Mouse (Mus musculus) embryonic facial prominence, embryonic 14.5 days (tissue): Measurements from ENCODE around the gene Taf4. TPM values are rescaled to one million over a fixed set of nuclear protein-coding genes. Genes with fewer than 3 reads are reported as not detected.
A peak's percentile ranks its signal among the peaks of the same experiment; 100 is the strongest.

Experiments
- ATAC-seq: fragments of 200-750 bp; cut with Nextera tagmentation; 2 replicates; pipeline ENCODE4 v1.8.0; 2017; ENCODE audit warnings: low read depth, moderate number of reproducible peaks, moderate TSS enrichment
- DNase-seq: peaks from one replicate; pipeline ENCODE4 v3.0.0-alpha.2; 2015; ENCODE audit warnings: low spot score
- H3K27ac ChIP-seq: fragments of 300-500 bp; sonication (generic); replicated peaks from 2 replicates; pipeline ENCODE4 v1.5.1; 2014; ENCODE audit warnings: low read depth, mild to moderate bottlenecking, low read length, moderate library complexity
- H3K27me3 ChIP-seq: fragments of 300-500 bp; sonication (generic); replicated peaks from 2 replicates; pipeline ENCODE4 v1.6.1; 2014; ENCODE audit warnings: low read length; ENCODE audit not compliant: control insufficient read depth, insufficient read depth
- H3K36me3 ChIP-seq: fragments of 300-500 bp; sonication (generic); 2 replicates; pipeline ENCODE4 v1.6.1; 2014; ENCODE audit warnings: low read length, mixed read lengths; ENCODE audit not compliant: control insufficient read depth, insufficient read depth
- H3K4me1 ChIP-seq: fragments of 300-500 bp; sonication (generic); 2 replicates; pipeline ENCODE4 v1.6.1; 2014; ENCODE audit warnings: antibody characterized with exemption, low read length; ENCODE audit not compliant: control insufficient read depth, insufficient read depth
- H3K4me2 ChIP-seq: fragments of 300-500 bp; sonication (generic); 2 replicates; pipeline ENCODE4 v1.6.1; 2014; ENCODE audit warnings: low read depth, mild to moderate bottlenecking, low read length, moderate library complexity, mixed read lengths
- H3K4me3 ChIP-seq: fragments of 300-500 bp; sonication (generic); 2 replicates; pipeline ENCODE4 v1.5.1; 2014; ENCODE audit warnings: low read depth, mild to moderate bottlenecking, low read length
- H3K9ac ChIP-seq: fragments of 300-500 bp; sonication (generic); 2 replicates; pipeline ENCODE4 v1.6.1; 2014; ENCODE audit warnings: low read depth, mild to moderate bottlenecking, low read length, moderate library complexity, mixed read lengths
- H3K9me3 ChIP-seq: fragments of 300-500 bp; sonication (generic); 2 replicates; pipeline ENCODE4 v1.6.1; 2016; ENCODE audit warnings: low read length; ENCODE audit not compliant: control insufficient read depth
- WGBS: fragments of 180-500 bp; shearing (Covaris S2); extraction: QIAGEN DNeasy Blood & Tissue Kit; methylation state at CpG from one replicate; pipeline ENCODE4 v1.1.7; 2014; 5-methylcytosine and 5-hydroxymethylcytosine counted together
- polyA plus RNA-seq: library from polyadenylated mRNA; unstranded; fragments of >200 nt; fragmentation: Nextera tagmentation; extraction: Ambion mirVana; gene quantifications from 2 replicates; pipeline ENCODE4 v1.2.1, GENCODE M21; 2014

Taf4 gene
- polyA plus RNA-seq, 1 experiment from 2014 or later = 4.2 TPM

DNA sequence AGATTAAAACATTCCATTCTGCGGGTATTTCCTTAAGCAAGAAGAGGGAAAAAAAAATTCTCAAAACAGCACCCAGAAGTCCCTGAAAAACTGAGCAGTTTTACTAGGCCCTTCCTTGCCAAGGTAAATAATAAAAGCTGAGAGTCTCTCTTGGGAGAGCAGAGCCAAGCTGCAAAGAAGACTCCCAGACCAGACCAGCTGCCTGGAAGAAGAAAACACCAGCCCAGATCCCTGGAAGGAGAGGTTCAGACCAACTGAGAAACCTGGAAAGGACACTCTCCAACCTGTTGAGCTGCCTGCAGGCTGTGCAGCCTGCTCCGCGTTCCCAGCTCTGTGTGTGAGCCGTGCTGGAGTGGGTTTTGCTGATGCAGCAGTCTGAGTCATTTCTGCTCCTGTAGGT lies 41.2 kb upstream of the Taf4 start:
- 42% methylated on average over 4 of the region's 4 CpGs for WGBS
- no peaks in the 10 kb centered on the region; the same call in 1 of the 2 replicates for H3K27me3 ChIP-seq

DNA sequence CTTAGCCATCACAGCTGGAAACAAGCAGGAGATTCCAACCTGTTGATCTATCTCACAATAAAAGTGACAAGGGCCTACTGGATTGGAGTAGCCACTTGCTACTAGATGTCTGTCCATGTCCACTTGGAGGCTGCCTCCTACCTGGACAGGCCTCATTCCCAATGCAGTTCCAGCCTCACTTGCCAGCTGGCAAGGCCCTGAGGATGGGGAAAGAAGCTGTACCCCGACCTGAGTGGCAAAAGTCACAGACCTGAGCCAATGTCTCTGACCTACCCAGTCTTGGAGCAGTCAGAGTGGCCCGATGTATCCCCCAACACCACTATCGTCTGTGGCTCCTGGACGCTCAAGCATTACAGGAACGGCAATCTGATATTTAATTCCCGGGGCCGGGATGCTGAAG lies 37.2 kb upstream of the Taf4 start:
- 0 out of 2 replicates have a peak, but pooled peaks cover 5% of the 10 kb centered on the region for H3K4me1 ChIP-seq
- no peak overlapping the region for H3K4me3 ChIP-seq
- no peaks in the 10 kb centered on the region for H3K36me3 ChIP-seq
- H3K4me2 ChIP-seq = no peak overlapping the region
- H3K9me3 ChIP-seq = no peaks in the 10 kb centered on the region
- DNase-seq (no peak), ATAC-seq (no peak)
- 88% methylated on average over 7 of the region's 7 CpGs for WGBS
- H3K27me3 ChIP-seq = no peaks in the 10 kb centered on the region
- H3K9ac ChIP-seq = no peak overlapping the region
- no peak overlapping the region for H3K27ac ChIP-seq

More for the DNA sequence above, 41.2 kb upstream of the Taf4 start:
- Histone ChIP-seq H3K9ac (no peak overlapping the region), H3K4me1 (0 out of 2 replicates have a peak, but pooled peaks cover 5% of the 10 kb centered on the region), H3K27ac (no peak overlapping the region), H3K4me2 (no peak overlapping the region), H3K9me3 (no peaks in the 10 kb centered on the region), H3K4me3 (no peak overlapping the region), H3K36me3 (no peaks in the 10 kb centered on the region)
- DNase-seq (no peak), ATAC-seq (no peak)

- no peak overlapping the region for H3K4me2 ChIP-seq
- ATAC-seq = no peak
- no peak overlapping the region for H3K4me3 ChIP-seq
- no peaks in the 10 kb centered on the region for H3K9me3 ChIP-seq
- no peaks in the 10 kb centered on the region for H3K4me1 ChIP-seq
- WGBS = 84% methylated on average over 6 of the region's 6 CpGs
- no peaks in the 10 kb centered on the region for H3K27me3 ChIP-seq
- no peaks in the 10 kb centered on the region for H3K36me3 ChIP-seq
- H3K27ac ChIP-seq = no peak overlapping the region
- H3K9ac ChIP-seq = no peak overlapping the region
- no peak for DNase-seq
Measured at GRCm38 (mm10) chr2:180011370-180011769, 34.9 kb upstream of the Taf4 start.

DNA sequence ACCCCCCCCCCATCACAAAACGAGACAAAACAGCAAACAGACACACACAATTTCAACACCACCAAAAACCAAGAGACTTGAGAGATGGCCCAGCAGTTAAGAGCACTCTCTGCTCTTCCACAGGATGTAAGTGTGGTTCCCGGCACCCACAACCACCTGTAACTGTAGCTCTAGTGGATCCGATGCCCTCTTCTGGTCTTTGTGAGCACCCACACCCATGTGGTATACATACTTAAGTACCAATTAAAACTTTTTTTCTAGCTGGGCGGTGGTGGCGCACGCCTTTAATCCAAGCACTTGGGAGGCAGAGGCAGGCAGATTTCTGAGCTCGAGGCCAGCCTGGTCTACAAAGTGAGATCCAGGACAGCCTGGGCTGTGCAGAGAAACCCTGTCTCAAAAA lies 34.2 kb upstream of the Taf4 start:
- no peak overlapping the region for H3K27ac ChIP-seq
- no peak for DNase-seq
- H3K4me1 ChIP-seq = no peaks in the 10 kb centered on the region
- 96% methylated on average over 7 of the region's 7 CpGs for WGBS
- no peaks in the 10 kb centered on the region for H3K27me3 ChIP-seq
- no peaks in the 10 kb centered on the region for H3K36me3 ChIP-seq
- H3K9ac ChIP-seq = no peak overlapping the region
- no peak overlapping the region for H3K4me2 ChIP-seq
- no peaks in the 10 kb centered on the region for H3K9me3 ChIP-seq
- no peak overlapping the region for H3K4me3 ChIP-seq
- no peak for ATAC-seq

GRCm38 (mm10) chr2:180006352-180007017 lies 30.0 kb upstream of the Taf4 start:
- H3K4me3 ChIP-seq = no peak overlapping the region
- H3K36me3 ChIP-seq = no peaks in the 10 kb centered on the region
- 45% methylated on average over 8 of the region's 9 CpGs for whole genome bisulfite sequencing
- no peaks in the 10 kb centered on the region for H3K27me3 ChIP-seq
- ATAC-seq (peak; percentile 72; the same call in 1 of the 2 replicates), DNase-seq (peak; percentile 22)
- H3K9me3 ChIP-seq = no peaks in the 10 kb centered on the region
- H3K4me2 ChIP-seq = no peak overlapping the region
- H3K4me1 ChIP-seq = no peaks in the 10 kb centered on the region
- no peak overlapping the region for H3K27ac ChIP-seq
- no peak overlapping the region for H3K9ac ChIP-seq

DNA sequence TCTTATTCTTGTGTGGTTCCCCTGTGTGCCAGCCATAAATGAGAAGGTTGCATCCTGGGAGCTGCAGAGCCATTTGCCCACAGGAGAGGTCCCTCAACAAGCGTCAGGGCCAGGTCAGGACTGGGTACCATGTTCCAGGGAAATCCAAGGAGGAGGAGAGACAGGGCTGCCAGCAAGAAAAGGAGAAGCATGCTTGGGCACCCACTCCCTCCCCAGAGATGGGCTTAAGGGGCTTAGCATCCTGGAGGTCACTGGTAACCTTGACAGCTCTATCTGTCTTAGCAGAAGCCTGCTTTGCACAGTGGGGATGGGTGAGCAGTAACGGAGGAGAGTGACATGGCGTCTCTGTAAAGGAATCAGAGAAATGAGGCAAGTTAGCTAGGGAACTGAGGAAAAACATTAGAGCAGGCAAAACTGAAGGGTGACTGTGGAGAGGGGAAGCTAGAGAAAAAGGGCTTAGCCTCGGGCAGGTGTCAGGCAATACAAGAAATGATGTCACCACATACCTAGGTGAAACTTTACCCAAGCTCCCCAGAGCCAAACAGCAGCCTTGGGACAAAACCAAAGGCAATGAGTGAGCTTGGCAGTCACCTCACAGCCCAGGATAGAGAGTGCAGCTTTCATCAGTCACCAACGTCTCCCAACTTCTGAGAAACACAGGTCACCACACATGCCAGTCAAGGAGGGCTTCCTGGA lies 29.4 kb upstream of the Taf4 start:
- H3K9ac ChIP-seq = no peak overlapping the region
- DNase-seq (no peak), ATAC-seq (0 out of 2 replicates have a peak, but pooled peaks have one; percentile 6)
- H3K27me3 ChIP-seq = no peaks in the 10 kb centered on the region
- H3K36me3 ChIP-seq = no peaks in the 10 kb centered on the region
- H3K27ac ChIP-seq = no peak overlapping the region
- H3K4me2 ChIP-seq = no peak overlapping the region
- no peak overlapping the region for H3K4me3 ChIP-seq
- H3K4me1 ChIP-seq = no peaks in the 10 kb centered on the region
- H3K9me3 ChIP-seq = no peaks in the 10 kb centered on the region
- WGBS = 45% methylated on average over 5 of the region's 5 CpGs

GRCm38 (mm10) chr2:180001635-180002034 lies 25.2 kb upstream of the Taf4 start:
- WGBS = 81% methylated on average over 9 of the region's 9 CpGs
- Histone ChIP-seq H3K27ac (no peak overlapping the region), H3K36me3 (no peaks in the 10 kb centered on the region), H3K4me2 (no peak overlapping the region), H3K4me3 (no peak overlapping the region), H3K4me1 (no peaks in the 10 kb centered on the region), H3K27me3 (no peaks in the 10 kb centered on the region), H3K9me3 (no peaks in the 10 kb centered on the region), H3K9ac (no peak overlapping the region)
- DNase-seq = no peak
- ATAC-seq = no peak

GRCm38 (mm10) chr2:179998431-179998830 lies 22.0 kb upstream of the Taf4 start:
- DNase-seq (no peak), ATAC-seq (no peak)
- H3K4me2 ChIP-seq = no peak overlapping the region
- WGBS = 66% methylated on average over 4 of the region's 4 CpGs
- no peak overlapping the region for H3K4me3 ChIP-seq
- no peaks in the 10 kb centered on the region for H3K4me1 ChIP-seq
- H3K27me3 ChIP-seq = no peaks in the 10 kb centered on the region
- no peaks in the 10 kb centered on the region for H3K9me3 ChIP-seq
- H3K27ac ChIP-seq = no peak overlapping the region
- H3K9ac ChIP-seq = no peak overlapping the region
- H3K36me3 ChIP-seq = no peaks in the 10 kb centered on the region

- no peaks in the 10 kb centered on the region for H3K9me3 ChIP-seq
- ATAC-seq (no peak), DNase-seq (no peak)
- no peaks in the 10 kb centered on the region for H3K4me1 ChIP-seq
- H3K4me3 ChIP-seq = no peak overlapping the region
- H3K36me3 ChIP-seq = no peaks in the 10 kb centered on the region
- H3K4me2 ChIP-seq = no peak overlapping the region
- no peaks in the 10 kb centered on the region for H3K27me3 ChIP-seq
- 90% methylated on average over 4 of the region's 5 CpGs for WGBS
- no peak overlapping the region for H3K27ac ChIP-seq
- H3K9ac ChIP-seq = no peak overlapping the region
Measured at GRCm38 (mm10) chr2:179993071-179993470, 16.6 kb upstream of the Taf4 start.
